Mouse (Mus musculus) cerebellum, adult 11 months (tissue): ENCODE results near the gene Mettl8.
A peak's percentile ranks its signal among the peaks of the same experiment; 100 is the strongest.

Source experiments
- DNase-seq: peaks from one replicate; pipeline ENCODE4 v3.0.0; 2022

The Mettl8 gene

DNA sequence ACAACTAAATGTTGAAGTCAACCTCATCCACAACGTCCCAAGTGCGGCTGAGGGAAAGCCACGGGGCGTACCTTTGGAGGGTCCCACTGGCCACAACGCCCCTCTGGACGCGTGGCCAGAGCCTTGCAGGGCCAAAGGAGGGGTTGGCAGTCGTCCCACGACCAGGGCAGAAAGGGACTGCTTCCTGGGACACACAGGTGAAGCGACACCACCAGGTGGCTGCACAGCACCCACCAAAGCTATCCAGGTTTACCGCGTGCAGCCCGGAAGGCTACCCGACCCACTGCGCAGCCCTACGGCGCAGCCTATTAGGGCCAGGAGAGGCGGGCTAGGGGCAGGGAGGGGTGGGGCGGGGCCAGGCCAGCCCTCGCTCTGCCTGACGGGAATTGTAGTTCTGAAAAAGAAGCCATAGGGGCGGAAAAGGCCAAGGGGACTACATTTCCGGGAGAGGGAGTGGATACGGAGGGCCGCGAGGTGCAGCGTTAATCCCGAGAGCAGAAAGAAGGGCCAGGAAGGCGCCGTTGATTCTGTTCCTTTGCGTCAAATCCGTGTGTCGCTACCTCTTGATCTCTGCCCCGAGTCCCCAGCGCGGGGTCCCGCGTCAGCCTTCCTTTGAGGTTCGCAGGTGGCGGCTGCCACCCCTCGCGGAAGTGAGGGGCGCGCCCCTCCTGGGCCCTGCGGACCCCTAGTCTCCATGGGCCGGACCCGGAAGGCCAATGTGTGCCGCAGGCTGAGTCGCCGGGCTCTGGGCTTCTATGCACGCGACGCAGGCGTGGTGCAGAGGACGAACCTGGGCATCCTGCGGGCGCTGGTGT lies at the start of gene Mettl8, which contains the start of gene Dcaf17:
Mettl8 (minus strand) TSS at position 284 of the 815 bp plus-strand sequence.
Dcaf17 (plus strand) TSS at position 29 of the 815 bp plus-strand sequence.
- peak; percentile 90 for DNase-seq

DNA sequence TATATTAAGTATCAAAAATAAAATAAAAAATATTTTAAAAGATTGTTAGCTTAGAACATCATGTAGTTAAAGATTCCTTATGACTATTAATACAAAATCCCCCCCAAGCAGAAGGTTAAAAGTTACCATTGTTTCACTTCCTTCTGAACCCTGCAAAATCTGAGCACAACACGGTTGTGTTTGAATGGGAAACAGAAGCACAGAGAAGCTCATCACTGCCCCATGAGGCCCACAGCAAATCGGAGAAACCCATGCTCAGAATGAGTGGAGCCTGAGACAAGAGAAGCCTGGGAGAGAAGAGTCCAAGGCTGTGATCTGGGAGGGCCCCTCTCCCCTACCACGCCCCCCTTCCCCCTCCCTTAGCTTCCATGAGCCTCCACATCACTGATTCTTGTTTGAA lies 49.3 kb upstream of the Mettl8 start:
- DNase-seq, result no peak

DNA sequence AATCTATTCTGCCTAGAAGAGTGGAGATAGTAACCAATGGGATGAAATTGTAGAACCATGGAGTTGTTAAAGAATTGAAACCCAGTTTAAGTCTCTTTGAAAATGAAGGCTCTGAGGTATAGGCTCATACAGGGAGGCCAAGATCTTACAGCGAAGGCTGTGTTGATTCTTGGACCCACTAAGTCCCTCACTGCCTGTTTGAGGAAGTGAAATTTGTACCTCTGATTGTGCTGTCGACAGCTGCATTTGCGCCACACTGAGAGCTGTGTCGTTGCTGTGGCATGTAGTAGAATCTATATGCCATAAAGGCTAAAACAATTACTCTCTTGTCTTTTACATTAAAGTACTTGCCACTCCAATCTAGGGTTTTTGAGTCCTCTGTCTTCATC lies 47.9 kb upstream of the Mettl8 start:
- DNase-seq, result no peak

DNA sequence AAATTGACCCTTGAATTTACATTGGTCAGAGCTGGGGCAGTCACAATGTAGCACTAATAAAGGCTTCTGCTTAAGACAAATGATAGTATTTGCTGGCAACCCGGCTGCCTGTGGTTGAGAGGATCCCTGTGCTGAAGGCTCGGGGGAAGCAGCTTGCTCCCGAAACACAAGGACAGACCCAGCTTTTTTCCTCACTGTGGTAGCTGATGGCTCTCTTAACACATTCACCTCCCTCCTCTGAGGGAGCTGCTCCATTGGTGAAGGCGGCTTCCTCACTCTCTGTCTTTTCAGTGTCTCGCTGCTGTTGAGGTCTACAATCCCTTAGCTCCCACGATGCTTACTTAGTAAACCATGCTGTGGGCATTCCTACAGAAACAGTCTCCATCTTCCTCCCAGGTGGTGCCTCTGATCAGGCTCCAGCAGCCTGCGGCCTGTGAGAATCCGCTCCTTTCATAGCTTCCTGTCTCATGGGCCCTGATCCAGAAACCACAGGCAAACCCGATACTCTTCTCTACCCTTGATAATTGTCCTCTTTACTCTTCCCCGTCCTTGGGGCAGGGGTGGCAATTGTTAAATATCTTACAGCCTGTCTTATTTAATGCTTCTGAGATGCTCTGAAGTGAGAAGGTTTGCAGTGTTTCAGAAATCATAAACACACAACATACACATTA lies 47.4 kb upstream of the Mettl8 start:
- DNase-seq, result no peak

DNA sequence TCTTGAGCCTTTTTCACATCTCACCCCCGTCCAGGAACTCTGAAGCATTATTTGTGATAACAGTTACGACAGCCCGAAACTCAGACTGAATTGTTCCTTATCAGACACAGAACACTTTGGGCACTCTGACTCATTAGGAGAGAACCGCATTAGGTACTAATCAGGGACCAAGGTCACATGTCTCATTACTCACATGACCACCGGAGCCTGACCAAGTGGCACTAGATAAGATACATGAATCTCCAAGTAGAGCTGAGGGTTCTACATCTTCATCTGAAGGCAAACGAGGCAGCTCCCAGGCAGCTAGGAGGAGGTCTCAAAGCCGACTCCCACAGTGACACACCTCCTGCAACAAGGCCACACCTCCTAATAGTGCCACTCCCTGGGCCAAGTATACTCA lies 40.8 kb upstream of the Mettl8 start:
- no peak for DNase-seq

DNA sequence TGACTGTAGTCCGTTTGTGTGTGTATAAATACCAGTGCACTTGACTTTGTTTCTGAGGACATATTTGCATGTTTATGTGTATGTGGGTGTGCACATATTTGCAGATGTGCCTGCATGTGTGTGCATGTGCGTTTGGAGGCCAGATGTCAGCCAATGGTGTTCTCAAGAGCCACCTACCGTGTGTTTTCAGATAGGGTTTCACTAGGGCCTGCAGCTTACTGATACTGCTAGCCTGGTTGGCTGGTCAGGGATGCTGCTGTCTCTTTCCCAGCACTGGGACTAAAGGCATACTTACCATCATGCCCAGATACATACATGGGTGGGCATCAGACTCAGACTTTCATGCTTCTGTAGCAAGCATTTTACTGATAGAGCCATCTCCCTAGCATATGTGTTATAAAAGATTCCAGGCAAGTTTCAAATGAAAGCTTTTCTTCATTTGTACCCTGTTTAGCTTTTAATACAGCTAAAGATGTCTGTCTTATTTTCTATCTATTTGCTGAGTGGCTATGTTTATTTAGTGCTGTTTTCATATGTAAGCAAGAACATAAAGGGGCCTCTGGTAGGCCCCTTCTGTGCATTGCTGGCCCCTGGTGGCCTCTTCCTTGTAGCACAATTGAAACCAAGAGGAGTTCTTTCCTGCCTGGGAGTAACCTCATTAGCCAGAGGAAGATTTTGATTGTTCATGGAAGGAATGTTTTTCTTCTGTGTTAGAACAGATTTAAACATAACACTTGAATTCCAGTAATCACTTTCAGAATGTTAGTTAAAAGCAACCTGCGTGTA lies 35.5 kb upstream of the Mettl8 start:
- no peak for DNase-seq

DNA sequence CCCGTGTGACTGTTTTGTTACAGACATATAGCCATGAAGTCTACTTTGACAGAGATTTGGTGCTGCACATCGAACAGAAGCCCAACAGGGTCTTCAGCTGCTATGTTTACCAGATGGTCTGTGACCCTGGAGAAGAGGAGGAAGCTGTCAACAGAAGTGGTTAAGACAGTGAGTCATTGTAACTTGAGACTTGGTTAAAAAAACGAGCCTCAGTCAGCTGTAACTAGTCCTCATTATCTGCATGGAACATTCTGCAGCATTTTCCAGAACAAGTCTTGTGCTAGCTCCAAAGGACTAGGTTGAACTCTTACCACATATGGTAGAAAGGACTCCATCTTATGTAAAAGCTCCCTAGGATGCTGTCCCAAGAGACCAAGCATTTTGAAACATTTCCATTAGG lies 34.4 kb upstream of the Mettl8 start:
- DNase-seq, result no peak

DNA sequence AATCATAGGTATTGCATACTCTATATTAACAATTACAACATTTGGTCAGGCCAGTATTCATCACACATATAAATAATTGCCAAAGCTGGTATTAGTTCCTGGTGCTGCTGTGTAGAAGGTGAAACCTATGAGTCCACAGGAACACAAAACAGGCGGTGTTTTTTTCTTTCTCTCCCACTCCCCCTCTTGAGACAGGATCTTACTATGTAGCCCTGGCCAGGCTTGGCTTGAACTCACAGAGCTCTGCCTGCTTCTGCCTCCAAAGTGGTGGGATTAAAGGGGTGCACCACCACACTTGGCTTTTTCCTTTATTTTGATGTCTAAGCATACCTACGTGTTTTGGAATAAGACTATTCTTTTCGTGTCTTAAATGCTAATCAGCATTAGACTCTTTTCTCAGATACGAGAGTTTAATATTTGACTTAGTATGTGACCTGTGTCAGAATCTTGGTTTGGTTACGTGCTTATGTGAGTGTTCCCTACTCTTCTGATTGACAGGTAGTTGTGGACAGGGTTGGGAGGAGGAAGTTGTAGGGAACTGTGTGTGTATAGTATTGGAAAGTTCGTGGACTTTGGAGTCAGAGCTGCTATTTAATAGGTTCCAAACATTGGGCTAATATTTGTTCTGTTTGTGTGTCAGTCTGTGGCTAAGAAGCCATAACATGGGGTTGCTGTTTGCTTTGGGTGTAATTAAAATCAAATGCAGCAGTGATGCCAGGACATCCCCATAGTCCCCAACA lies 28.2 kb upstream of the Mettl8 start:
- no peak for DNase-seq

DNA sequence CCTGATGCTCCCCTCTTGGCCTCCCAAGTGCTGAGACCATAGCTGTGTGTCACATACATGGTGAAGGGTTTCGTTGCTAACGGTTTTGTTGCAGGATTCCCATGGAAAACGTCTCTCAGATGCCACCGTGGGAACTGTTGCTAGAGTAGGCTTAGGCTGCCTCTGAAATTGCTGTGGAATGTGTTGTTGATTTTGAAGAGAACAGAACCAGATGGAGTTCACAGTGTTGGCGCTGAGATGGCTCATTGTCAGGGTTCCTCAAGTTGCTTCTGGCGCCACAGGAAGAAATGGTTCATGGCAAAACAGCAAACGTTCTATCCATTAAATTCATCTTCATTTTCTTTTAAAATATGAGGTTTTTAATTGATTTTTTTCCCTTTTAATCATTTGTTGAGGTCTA lies 27.0 kb upstream of the Mettl8 start:
- no peak for DNase-seq

DNA sequence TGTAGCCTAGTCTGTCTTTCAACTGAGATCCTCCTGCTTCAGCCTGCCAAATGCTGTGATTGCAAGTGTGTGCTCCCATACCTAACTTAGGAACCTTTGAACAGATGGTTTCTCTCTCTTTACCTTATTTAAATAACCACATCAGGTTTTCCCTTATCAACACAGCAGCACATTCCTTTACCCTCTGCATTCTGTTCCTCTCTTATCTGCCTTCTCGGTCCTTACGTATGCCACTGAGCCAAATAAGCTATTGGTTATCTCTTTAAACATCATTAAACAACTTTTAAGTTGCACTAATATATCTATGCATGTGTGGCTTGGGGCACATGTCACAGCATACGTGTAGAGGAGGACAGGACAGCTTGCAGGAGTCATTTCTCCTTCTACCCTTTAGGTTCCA lies 18.4 kb upstream of the Mettl8 start:
- no peak for DNase-seq

DNA sequence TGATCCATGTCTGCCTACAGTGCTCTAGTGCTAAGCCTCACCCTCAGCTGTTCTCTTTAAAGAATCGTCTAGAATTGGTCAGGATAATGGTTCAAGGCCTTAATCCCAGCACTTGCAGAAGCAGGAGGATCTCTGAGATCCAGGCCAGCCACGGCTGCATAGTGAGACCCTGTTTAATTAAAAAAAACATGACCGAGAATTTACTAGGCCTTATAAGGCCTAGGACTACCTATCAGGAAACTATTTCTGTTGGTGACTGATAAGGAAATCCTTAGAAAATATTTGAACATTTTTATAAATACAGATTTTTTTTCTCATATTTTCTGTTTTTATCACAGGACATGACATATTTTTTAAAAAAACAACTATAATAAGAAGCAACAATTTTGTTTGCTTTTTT lies 17.9 kb upstream of the Mettl8 start:
- no peak for DNase-seq

DNA sequence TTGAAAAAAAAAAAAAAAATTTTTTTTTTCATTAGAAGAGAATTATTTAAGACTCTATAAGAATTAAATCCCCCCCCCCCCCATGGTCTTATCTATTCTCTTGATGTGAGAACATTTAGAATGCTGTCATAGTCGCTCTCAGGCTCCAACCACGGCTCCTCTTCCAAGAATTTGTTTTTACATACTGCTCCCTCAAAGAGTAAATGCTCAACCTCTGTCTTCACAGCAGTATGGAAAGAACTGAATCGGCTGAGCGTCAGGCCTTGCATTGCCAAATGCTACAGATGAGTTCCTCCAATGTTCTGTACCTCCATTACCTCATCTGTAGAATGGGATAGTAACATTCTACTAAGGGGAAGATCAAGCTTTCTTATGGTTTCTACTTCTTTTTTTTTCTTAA lies 16.2 kb upstream of the Mettl8 start:
- DNase-seq, result no peak

DNA sequence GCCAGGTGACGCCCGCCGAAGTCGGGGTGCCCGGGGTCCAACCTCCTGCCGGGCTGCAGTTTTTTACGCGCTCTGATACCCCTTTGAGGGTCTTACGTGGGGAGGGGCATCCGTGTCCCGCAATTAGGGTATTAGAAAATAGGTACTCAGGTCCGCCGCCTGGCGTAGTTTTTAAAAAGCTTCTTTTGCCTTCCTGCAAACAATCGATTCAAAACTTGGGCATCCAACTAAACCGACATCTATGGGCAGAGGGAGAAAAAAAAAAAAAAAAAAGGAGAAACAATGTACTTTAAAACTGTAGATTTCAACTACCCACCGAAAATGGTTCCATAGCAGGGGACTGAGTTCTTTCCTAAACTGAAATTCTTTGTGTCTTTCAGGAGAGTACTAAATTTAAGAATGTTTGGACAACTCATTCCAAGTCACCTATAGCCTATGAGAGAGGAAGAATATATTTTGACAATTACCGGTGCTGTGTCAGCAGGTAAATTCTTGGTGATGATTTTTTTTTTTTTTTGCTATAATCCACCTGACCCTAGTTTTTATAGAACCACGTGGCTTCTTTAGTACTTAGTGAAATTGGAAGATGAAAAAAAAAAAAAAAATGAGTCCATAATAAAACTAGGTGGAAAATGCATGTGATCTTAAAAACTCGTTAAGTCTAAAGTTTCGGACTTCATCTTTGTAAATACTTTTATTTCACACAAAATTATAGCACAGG lies 892 bp upstream of the Mettl8 start:
- DNase-seq, result no peak

DNA sequence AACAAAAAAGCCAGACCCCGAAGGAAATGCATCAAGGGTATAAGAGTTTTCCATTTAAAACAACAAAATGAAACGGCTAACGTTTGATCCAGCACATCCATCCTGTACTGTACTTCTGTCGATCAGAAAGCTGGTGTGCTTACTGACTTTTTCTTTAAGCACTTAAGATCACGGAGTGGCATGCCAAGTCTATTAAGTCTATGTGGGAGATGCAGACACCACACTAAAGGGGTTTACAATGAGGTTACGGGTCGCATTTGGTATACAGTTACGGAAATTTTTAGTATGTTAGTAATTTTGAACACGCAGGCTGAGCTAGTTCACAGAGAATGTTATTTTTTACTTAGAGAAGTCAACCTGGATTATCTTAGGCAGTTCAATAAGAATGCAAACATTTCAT lies 667 bp downstream of the Mettl8 start:
- DNase-seq, result no peak

DNA sequence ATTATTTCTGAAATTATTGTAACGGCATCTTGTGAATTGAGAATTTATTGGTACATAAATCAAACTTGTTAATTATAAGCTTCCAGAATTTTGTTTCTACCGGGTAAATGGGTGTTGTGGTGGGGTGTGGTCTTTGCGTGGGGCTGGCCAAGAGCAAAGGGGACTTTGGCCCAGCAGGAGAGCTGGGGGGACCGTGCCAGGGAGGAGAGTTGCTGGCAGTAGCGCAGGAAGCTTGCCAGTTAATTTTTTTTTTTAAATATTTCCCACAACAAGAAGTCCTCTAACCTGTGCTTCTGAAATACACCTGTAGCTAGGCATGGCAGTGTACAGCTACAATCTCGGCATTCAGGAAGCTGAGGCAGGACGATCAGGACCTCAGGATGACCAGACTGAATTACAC lies 4.9 kb downstream of the Mettl8 start:
- no peak for DNase-seq

DNA sequence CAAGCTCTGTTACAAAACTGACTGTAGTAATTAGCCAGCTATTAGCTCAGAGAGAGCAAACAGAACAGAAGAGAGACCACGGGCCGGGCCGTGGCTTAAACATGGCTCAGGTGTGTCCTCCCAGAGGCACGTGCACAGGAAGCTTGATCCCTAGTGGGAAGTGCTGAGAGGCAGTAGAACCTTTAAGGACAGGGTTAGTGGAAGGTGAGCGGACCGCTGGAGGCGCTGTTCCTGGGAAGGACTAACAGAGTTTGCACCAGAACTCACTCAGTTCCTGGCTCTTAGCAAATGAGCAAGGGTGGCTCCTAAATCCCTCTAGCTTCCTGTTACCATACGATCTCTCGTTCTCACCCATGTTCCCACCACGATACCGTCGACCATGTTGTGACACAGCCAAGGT lies 6.5 kb downstream of the Mettl8 start:
- DNase-seq, result no peak

DNA sequence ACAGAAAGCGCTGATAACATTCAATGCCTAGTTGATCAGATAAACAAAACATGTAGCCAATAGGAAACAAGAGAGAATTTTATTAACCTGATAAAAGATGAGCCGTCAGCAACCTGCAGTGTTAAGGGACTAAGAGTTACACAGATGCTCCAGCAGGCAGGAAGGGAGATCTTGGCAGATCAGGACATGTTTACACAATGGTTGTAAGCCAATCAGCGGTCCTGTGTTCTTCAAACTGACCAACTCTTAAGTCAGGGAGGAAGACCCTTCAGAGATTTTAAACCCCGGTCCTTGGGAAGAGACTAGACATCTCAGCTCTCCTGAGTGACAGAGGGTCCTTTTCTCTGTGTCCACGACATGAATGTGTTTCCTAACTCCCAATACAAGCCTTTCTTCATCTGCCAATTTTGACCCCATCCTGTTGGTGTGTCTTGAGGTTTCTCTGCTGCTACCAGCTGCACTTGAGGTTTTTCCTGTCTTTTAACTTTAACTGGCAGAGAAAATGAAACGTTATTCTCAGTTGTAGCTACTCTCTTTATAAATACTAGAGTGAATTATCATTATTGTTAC lies 8.5 kb downstream of the Mettl8 start:
- DNase-seq, result no peak

DNA sequence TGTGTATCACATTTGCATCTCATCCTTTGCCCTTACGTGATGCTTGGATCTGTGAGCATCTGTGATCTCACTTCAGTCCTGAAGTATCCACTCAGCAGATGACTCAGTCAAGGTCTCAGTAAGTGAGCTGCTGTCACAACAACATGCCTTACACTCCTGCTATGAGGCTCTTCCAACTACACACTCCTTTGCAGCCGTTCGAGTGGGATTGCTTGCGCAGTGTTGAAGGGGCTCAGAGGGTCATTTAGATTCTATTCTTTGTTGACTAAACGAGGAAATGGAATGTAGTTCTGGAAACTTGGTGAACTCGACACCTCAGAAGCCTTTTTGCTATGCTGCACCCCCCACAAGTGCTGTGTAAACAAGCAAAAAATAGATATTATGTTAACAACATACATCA lies 9.2 kb downstream of the Mettl8 start:
- DNase-seq, result no peak

DNA sequence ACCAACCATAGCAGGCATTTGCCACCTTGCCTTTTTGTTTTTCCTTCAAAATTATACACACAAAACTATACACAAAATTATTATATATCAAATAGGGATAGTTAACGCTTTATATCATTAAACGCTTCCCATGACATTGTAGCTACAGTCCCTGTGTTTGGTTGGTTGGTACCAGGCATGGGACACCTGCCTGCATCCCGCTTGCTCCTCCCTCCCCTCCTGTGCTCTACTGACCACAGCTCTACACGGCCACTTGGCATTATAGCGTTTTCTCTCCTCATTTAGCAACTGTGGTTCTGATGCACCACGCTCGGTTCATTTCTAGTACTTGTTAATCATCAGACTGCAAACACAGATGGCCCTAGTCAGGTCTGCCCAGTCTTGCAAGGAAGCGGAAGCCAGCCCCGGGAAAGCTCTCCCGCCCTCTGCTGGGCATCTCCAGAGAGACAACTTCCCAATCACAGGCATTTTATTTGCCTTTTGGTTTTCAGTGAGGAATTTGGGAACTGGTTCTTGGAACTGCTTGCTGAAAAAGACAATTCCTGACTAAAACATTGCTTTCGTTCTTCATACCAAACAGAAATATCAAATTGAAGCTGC lies 15.8 kb downstream of the Mettl8 start:
- DNase-seq, result peak; percentile 77

DNA sequence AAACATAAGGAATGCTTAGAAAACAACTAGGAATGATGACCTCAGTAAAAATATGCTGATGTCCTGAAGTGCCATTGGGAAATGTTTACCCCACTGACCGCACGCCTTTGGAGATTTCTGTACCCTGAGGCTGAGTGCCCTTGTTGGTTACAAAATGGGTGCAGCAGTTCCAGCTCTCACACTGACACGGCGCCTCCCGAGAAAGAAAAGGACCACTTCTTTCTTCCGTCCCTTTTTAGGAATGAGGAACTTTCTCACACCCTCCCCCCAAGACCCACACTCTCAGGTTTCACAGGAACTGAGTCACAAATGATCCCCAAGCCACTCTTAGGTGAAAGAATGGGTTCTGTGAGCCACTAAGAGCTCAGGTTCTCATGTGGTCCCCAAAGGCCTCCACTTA lies 17.9 kb downstream of the Mettl8 start:
- no peak for DNase-seq

DNA sequence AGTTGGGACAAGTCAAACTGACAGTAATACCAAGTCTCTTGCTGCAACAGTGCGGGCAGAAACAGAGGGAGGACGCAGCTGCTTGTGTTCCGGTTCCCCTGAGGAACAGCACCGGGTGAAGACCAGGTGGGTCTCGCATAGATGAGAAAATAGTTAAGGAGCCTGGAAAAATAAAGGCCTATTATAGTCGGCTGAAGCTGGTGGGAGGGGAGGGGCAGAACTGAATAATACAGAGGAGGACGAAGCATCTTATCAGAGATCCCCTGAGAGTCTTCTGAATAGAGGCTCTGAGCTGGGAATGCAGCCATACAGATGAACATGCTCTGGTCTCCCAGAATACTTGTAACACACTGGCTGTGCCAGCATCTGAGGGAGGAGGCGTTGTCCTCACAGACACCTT lies 21.4 kb downstream of the Mettl8 start:
- DNase-seq, result no peak

DNA sequence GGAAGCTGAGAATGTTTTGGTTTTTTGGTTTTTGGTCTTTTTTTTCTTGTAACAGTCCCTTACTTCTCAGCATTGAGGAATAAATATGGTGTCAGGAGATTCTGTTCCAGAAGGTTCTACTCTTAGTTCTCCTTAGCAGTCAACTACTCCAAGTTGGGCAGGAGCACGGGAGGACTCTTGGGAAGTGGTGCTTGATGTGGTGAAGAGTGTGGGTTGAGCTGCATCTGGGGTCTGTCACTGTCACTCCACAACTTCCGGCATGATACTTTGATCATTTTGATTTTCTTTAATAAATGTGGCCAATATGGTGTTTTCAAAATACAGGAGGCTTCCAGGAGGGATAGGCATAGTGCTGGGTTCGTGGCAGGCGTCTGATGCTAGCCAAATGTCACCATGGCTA lies 22.4 kb downstream of the Mettl8 start:
- no peak for DNase-seq
